Mouse (Mus musculus) heart, postnatal 0 days (tissue): Measurements from ENCODE around the gene Oosp2.

Experiments
- CTCF ChIP-seq: IDR thresholded peaks from 2 replicates; pipeline ENCODE4 v1.5.1; 2016; ENCODE audit warnings: antibody characterized with exemption, control low read depth, low read depth
- EP300 ChIP-seq: IDR thresholded peaks from 2 replicates; pipeline ENCODE4 v1.6.1; 2016; ENCODE audit warnings: antibody characterized with exemption, low read depth

- TF ChIP-seq CTCF, result peak; percentile 70
- TF ChIP-seq EP300, result no peak
Observed at GRCm38 (mm10) chr19:11608172-11608571, 52.2 kb downstream of the Oosp2 start.
